Mouse (Mus musculus): ENCODE measurements around the gene Tbc1d22a.

DNA sequence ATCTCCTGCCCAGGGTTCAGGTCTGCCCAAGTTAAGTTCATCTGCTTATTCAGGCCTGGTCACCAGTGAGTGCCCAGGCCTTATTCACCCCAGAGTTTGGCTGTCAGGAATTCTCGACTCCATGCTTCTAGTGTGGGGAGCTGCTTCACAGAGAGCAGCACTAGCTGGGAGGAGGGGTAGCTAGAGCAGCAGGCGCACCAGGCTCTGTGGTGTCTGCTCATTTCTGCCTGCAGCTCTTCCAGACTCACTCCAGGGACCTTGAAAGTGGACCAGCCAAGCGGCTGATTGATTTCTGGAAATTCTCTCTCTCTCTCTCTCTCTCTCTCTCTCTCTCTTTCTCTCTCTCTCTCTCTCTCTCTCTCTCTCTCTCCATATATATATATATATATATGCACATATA is 146.1 kb downstream of the Tbc1d22a start:
- TF ChIP-seq POLR2A (IDR thresholded peaks at IDR 0.05; ENCODE audit: low read depth, low read length), result no peak
- TF ChIP-seq CTCF (IDR thresholded peaks at IDR 0.05; ENCODE audit: extremely low read depth, insufficient read depth, insufficient read length, insufficient replicate concordance), result no peak

Data from spleen, adult 2 months (tissue).